Mouse (Mus musculus): ENCODE measurements at regions not wholly inside any gene's neighbourhood (a gene's known extent, or its start where the extent isn't known, plus 50 kb on each side); places are given as distances from the start of the nearest gene placed in this dataset.

- no peak for DNase-seq (ENCODE audit: low spot score in 2 of 2)
Observed at GRCm38 (mm10) chr13:84345791-84346511, 123.9 kb downstream of the Tmem161b start.

GRCm38 (mm10) chr13:84346569-84346968 is 124.5 kb downstream of the Tmem161b start:
- DNase-seq (ENCODE audit: low spot score in 2 of 2) = no peak

GRCm38 (mm10) chr13:84347181-84347913 is 125.3 kb downstream of the Tmem161b start:
- no peak for DNase-seq (ENCODE audit: low spot score in 2 of 2)

- DNase-seq (ENCODE audit: low spot score in 2 of 2) = peak; percentile 81 to 86
Observed at GRCm38 (mm10) chr13:84347914-84348700, 126.0 kb downstream of the Tmem161b start.

GRCm38 (mm10) chr13:84348701-84348975 is 126.5 kb downstream of the Tmem161b start:
- DNase-seq (ENCODE audit: low spot score in 2 of 2) = no peak

- no peak for DNase-seq (ENCODE audit: low spot score in 2 of 2)
Observed at GRCm38 (mm10) chr13:84349001-84349720, 127.1 kb downstream of the Tmem161b start.

GRCm38 (mm10) chr13:84349721-84350040 is 127.6 kb downstream of the Tmem161b start:
- no peak for DNase-seq (ENCODE audit: low spot score in 2 of 2)

- no peak for DNase-seq (ENCODE audit: low spot score in 2 of 2)
Observed at GRCm38 (mm10) chr13:84350791-84351190, 128.7 kb downstream of the Tmem161b start.

GRCm38 (mm10) chr13:84356455-84356854 is 134.4 kb downstream of the Tmem161b start:
- DNase-seq (ENCODE audit: low spot score in 2 of 2) = no peak

- DNase-seq (ENCODE audit: low spot score in 2 of 2) = no peak
Observed at GRCm38 (mm10) chr13:84360536-84360935, 138.4 kb downstream of the Tmem161b start.

- DNase-seq (ENCODE audit: low spot score in 2 of 2) = no peak
Observed at GRCm38 (mm10) chr13:84364069-84364468, 142.0 kb downstream of the Tmem161b start.

GRCm38 (mm10) chr13:84365503-84365902 is 143.4 kb downstream of the Tmem161b start:
- DNase-seq (ENCODE audit: low spot score in 2 of 2) = no peak

- DNase-seq (ENCODE audit: low spot score in 2 of 2) = no peak
Observed at GRCm38 (mm10) chr13:84366017-84366416, 143.9 kb downstream of the Tmem161b start.

GRCm38 (mm10) chr13:84366839-84367238 is 144.7 kb downstream of the Tmem161b start:
- no peak for DNase-seq (ENCODE audit: low spot score in 2 of 2)

GRCm38 (mm10) chr13:84368225-84368624 is 146.1 kb downstream of the Tmem161b start:
- DNase-seq (ENCODE audit: low spot score in 2 of 2) = no peak

- no peak for DNase-seq (ENCODE audit: low spot score in 2 of 2)
Observed at GRCm38 (mm10) chr13:84374711-84375257, 152.7 kb downstream of the Tmem161b start.

GRCm38 (mm10) chr13:84375941-84376340 is 153.8 kb downstream of the Tmem161b start:
- no peak for DNase-seq (ENCODE audit: low spot score in 2 of 2)

- no peak for DNase-seq (ENCODE audit: low spot score in 2 of 2)
Observed at GRCm38 (mm10) chr13:84378553-84379332, 156.6 kb downstream of the Tmem161b start.

- DNase-seq (ENCODE audit: low spot score in 2 of 2) = no peak
Observed at GRCm38 (mm10) chr13:84391554-84391953, 169.5 kb downstream of the Tmem161b start.
